Mouse (Mus musculus) neural tube, embryonic 11.5 days (tissue): ENCODE data around the gene Spen. TPM values are rescaled to one million over a fixed set of nuclear protein-coding genes. Genes with fewer than 3 reads are reported as not detected.

Source experiments
- ATAC-seq: fragments of 200-750 bp; cut with Nextera tagmentation; 2 replicates; pipeline ENCODE4 v1.8.0; 2017; ENCODE audit warnings: moderate number of reproducible peaks, mild to moderate bottlenecking, moderate TSS enrichment, moderate library complexity; ENCODE audit not compliant: insufficient read depth, low FRiP score, low TSS enrichment
- DNase-seq: peaks from one replicate; pipeline ENCODE4 v3.0.0-alpha.2; 2015; ENCODE audit warnings: low spot score
- H3K27ac ChIP-seq: fragments of 300-500 bp; sonication (generic); 2 replicates; pipeline ENCODE4 v1.5.1; 2014; ENCODE audit warnings: low read depth, mild to moderate bottlenecking, low read length
- H3K27me3 ChIP-seq: fragments of 300-500 bp; sonication (generic); 2 replicates; pipeline ENCODE4 v1.6.1; 2014; ENCODE audit warnings: mild to moderate bottlenecking, low read length, mixed read lengths; ENCODE audit not compliant: control insufficient read depth, insufficient read depth
- H3K36me3 ChIP-seq: fragments of 300-500 bp; sonication (generic); 2 replicates; pipeline ENCODE4 v1.6.1; 2014; ENCODE audit warnings: mild to moderate bottlenecking, low read length, moderate library complexity, mixed read lengths; ENCODE audit not compliant: control insufficient read depth, insufficient read depth
- H3K4me1 ChIP-seq: fragments of 300-500 bp; sonication (generic); 2 replicates; pipeline ENCODE4 v1.6.1; 2014; ENCODE audit warnings: low read length, mixed read lengths; ENCODE audit not compliant: control insufficient read depth, insufficient read depth
- H3K4me2 ChIP-seq: fragments of 300-500 bp; sonication (generic); 2 replicates; pipeline ENCODE4 v1.6.1; 2014; ENCODE audit warnings: low read depth, mild to moderate bottlenecking, moderate library complexity
- H3K4me3 ChIP-seq: fragments of 300-500 bp; sonication (generic); 2 replicates; pipeline ENCODE4 v1.5.1; 2014; ENCODE audit warnings: low read depth, low read length
- H3K9ac ChIP-seq: fragments of 300-500 bp; sonication (generic); 2 replicates; pipeline ENCODE4 v1.6.1; 2014; ENCODE audit warnings: mild to moderate bottlenecking, low read length
- H3K9me3 ChIP-seq: fragments of 300-500 bp; sonication (generic); 2 replicates; pipeline ENCODE4 v1.6.1; 2016; ENCODE audit warnings: low read length; ENCODE audit not compliant: control insufficient read depth
- WGBS: fragments of 180-500 bp; shearing (Covaris S2); extraction: QIAGEN DNeasy Blood & Tissue Kit; methylation state at CpG from one replicate; pipeline ENCODE4 v1.1.7; 2014; 5-methylcytosine and 5-hydroxymethylcytosine counted together
- polyA plus RNA-seq: library from polyadenylated mRNA; unstranded; fragments of >200 nt; fragmentation: Nextera tagmentation; extraction: Ambion mirVana; gene quantifications from 2 replicates; pipeline ENCODE4 v1.2.1, GENCODE M21; 2014

Spen gene
- 13.9 and 16.2 TPM in 2 replicates for polyA plus RNA-seq

DNA sequence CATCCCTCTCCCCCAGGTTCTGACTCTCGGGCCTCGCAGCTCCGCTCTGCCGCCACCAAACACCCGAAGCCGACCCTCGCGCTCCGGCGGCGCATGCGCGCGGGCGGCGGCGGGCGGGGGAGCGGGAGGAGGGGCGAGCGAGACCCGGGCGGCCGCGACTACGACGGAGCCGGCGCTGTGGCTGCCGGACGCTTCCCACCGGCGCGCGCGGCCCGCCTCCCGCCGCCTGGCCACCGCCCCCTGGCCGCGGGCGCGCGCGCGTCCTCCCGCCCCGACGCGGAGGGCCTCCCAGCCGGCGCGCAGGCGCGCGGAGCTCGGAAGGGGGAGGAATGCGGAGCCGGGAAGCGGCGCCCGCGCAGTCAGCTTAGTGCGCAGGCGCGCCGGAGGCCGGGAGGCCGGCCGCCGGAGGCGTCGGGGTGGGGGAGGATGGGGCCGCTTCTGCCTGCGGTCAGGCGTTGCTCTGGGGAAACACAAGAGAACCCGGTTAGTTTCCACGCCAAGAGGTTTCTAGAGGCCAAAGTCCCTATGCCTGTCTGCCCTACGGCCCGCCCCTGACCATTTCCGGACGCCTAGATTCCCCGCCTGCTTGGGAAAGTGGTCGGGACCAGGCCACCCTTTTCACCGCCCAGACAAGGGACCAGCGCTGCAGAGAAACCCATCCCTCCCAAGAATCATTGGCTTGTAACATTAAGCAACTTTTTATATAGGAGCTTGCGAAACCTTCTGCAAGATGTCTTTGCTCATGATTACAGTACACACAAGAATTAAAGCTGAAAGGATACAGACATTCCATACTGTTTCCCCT lies at the start of gene Spen:
Spen (minus strand) TSS at position 190 of the 805 bp plus-strand sequence.
- peak within 1 kb of the TSS; percentile 92 for H3K9ac ChIP-seq
- under 1% methylated on average over 71 of the region's 88 CpGs for WGBS
- H3K27me3 ChIP-seq = no peaks in the 10 kb centered on the region
- ATAC-seq (peak; percentile 49), DNase-seq (peak; percentile 98)
- no peaks in the 10 kb centered on the region for H3K9me3 ChIP-seq
- peak within 1 kb of the TSS; percentile 91 for H3K4me2 ChIP-seq
- H3K4me1 ChIP-seq = peaks cover 16% of the 10 kb centered on the region; the same call in 1 of the 2 replicates
- H3K36me3 ChIP-seq = no peaks in the 10 kb centered on the region
- H3K27ac ChIP-seq = peak within 1 kb of the TSS; percentile 93
- peak within 1 kb of the TSS; percentile 99 for H3K4me3 ChIP-seq

DNA sequence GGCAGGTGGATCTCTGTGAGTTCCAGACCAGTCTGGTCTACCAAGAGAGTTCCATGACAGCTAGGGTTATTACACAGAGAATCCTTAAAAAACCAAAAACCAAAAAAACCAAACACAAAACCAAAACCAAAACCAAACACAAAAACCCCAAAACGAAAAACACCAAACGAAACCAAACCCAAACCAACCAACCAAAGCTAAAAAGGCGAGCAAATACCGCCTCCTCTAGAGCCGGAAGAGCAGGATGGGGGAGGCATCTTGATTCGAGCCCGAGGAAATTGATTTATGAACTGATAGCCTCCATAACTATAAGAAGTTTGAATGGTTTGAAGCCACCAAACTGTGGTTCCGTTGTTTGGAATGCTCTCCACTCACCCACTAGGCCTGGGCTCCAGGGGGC lies 45.5 kb upstream of the Spen start:
- no peak for ATAC-seq

DNA sequence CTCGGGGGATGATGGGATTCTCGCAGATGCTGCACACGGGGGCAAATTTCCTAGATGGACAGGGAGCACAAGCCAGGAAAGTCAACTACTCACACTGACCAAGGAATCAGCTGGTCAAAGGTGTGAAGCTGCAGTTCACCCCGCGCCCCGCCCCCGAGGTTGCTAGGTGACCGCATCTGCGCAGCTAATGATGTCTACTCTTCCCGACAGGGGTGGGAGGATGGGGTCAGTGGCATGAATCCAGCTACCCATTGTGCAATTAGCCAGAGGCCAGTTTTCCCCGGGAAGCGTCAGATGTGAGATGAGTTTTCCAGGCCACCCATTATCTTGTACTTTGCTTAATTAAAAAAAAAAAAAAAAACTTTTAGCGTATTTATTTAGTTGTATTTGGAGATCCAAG lies 42.7 kb upstream of the Spen start:
- Histone ChIP-seq H3K27me3 (no peaks in the 10 kb centered on the region), H3K4me2 (no peak overlapping the region), H3K27ac (no peak overlapping the region), H3K9ac (no peak overlapping the region), H3K4me3 (no peak overlapping the region), H3K9me3 (no peaks in the 10 kb centered on the region), H3K36me3 (no peaks in the 10 kb centered on the region; the same call in 1 of the 2 replicates), H3K4me1 (no peaks in the 10 kb centered on the region)
- DNase-seq (no peak), ATAC-seq (no peak)
- WGBS = 82% methylated on average over 13 of the region's 13 CpGs

More for the DNA sequence above, 45.5 kb upstream of the Spen start:
- no peaks in the 10 kb centered on the region for H3K9me3 ChIP-seq
- DNase-seq = no peak
- no peak overlapping the region for H3K9ac ChIP-seq
- no peak overlapping the region for H3K4me2 ChIP-seq
- WGBS = 90% methylated on average over 8 of the region's 8 CpGs
- no peak overlapping the region for H3K27ac ChIP-seq
- no peak overlapping the region for H3K4me3 ChIP-seq
- no peaks in the 10 kb centered on the region for H3K27me3 ChIP-seq
- no peaks in the 10 kb centered on the region; the same call in 1 of the 2 replicates for H3K36me3 ChIP-seq
- no peaks in the 10 kb centered on the region for H3K4me1 ChIP-seq

DNA sequence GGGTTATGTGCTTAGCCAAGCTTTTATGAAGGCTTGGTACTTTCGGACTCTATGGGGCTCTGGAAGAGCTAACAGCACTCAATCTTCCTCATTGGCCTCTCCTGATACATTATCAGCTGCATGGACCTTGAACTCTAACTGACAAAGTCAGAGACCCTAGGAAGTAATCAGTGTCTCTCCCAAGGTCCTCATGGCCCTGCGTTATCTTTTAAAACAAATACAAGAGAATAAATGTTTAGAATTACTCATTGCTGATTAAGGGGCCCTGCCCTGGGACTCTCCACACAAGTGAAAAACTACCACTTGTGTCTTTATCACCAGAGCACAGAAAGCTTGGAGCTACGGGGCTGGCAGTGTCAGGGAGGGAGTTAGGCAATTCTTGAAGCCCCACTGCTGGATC lies 40.4 kb upstream of the Spen start:
- DNase-seq (no peak), ATAC-seq (no peak)
- H3K27ac ChIP-seq = no peak overlapping the region
- H3K4me3 ChIP-seq = no peak overlapping the region
- H3K4me1 ChIP-seq = no peaks in the 10 kb centered on the region
- 91% methylated on average over 3 of the region's 3 CpGs for WGBS
- no peak overlapping the region for H3K9ac ChIP-seq
- H3K36me3 ChIP-seq = no peaks in the 10 kb centered on the region; the same call in 1 of the 2 replicates
- H3K4me2 ChIP-seq = no peak overlapping the region
- no peaks in the 10 kb centered on the region for H3K27me3 ChIP-seq
- no peaks in the 10 kb centered on the region for H3K9me3 ChIP-seq

DNA sequence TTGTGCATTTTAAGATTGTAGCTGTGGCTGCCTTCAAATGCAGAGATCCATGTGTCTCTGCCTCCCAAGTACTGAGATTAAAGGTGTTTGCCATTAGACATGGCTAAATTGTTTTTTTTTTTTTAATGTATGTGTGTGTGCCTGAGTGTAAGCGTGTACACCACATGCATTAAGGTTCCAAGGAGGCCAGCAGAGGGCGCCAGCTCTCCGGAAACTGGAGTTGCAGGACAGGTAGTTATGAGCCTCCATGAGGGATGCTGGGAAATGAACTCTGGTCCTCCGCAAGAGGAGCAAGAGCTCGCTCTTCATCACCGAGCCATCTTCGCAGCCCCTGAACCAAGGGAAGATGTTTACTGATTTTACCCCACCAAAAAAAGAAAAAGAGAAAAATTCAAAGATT lies 38.5 kb upstream of the Spen start:
- WGBS = 95% methylated on average over 7 of the region's 7 CpGs
- Histone ChIP-seq H3K9ac (no peak overlapping the region), H3K36me3 (no peaks in the 10 kb centered on the region; the same call in 1 of the 2 replicates), H3K27ac (no peak overlapping the region), H3K27me3 (no peaks in the 10 kb centered on the region), H3K9me3 (no peaks in the 10 kb centered on the region), H3K4me3 (no peak overlapping the region), H3K4me1 (no peaks in the 10 kb centered on the region), H3K4me2 (no peak overlapping the region)
- peak; percentile 8 for DNase-seq
- no peak for ATAC-seq

DNA sequence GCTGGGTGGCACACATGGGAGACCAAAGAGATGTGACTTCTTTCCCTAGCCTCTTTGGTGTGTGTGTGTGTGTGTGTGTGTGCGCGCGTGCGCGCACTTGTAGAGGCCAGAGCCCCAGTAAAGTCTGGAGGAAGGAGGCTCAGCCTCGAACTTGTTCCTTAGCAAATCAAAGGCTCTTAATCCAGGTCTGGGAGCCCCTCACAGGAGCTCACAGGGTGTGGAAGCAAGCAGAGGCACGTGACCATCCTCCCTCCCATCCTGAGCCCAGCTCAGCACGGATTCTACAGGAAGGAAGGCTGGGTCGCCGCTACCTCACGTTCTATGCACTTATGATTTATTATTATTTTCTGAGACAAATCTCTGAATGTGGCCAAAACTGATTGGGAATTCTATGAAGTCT lies 38.0 kb upstream of the Spen start:
- H3K9ac ChIP-seq = no peak overlapping the region
- 88% methylated on average over 11 of the region's 11 CpGs for WGBS

DNA sequence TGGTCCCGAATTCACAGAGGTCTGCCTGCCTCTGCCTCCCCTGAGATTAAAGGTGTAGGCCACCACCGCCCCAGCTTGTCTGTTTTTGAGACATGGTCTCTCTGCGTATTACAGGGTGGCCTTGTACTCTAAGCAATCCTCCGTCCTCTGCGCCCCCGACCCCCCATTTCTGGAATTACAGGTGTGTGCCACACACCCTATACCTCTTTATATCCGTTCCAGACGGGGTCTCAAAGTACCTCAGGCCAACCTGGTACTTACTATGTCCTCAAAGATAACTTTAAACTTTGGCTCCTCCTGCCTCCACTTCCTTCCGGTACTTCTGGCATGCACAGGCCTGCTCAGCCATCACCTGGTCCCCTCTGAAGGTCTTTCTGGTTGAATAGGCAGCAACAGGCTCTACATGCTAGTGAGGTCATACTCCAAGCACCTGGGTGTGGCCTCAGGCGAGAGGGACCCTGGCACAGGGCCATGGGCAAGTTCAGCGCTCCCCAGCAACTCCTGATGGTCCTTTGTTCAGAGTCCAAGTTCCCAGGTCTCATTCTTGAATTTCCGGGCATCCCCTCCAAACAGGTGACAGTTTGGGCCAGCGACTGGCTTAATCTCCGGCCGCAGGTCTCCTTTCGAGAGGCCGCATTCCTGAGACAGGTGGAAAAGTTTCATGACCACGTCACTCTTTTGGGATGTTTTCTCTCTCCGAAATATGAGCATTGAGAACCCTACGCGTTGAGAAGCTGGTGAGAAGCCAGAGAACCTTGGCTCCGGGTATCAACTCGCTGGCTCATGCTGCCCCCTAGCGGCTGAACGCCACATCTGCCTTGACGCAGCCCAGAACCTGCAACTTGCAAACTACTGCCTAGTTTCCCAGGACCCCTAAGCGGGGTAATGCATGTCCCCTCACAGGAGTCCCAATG lies 36.6 kb upstream of the Spen start:
- no peak overlapping the region for H3K4me2 ChIP-seq
- no peaks in the 10 kb centered on the region for H3K9me3 ChIP-seq
- no peak overlapping the region for H3K4me3 ChIP-seq

More for the DNA sequence above, 38.0 kb upstream of the Spen start:
- H3K4me1 ChIP-seq = no peaks in the 10 kb centered on the region
- no peaks in the 10 kb centered on the region; the same call in 1 of the 2 replicates for H3K36me3 ChIP-seq
- H3K9me3 ChIP-seq = no peaks in the 10 kb centered on the region
- no peak for ATAC-seq
- DNase-seq = no peak
- H3K27ac ChIP-seq = no peak overlapping the region
- no peak overlapping the region for H3K4me2 ChIP-seq
- no peaks in the 10 kb centered on the region for H3K27me3 ChIP-seq
- H3K4me3 ChIP-seq = no peak overlapping the region

DNA sequence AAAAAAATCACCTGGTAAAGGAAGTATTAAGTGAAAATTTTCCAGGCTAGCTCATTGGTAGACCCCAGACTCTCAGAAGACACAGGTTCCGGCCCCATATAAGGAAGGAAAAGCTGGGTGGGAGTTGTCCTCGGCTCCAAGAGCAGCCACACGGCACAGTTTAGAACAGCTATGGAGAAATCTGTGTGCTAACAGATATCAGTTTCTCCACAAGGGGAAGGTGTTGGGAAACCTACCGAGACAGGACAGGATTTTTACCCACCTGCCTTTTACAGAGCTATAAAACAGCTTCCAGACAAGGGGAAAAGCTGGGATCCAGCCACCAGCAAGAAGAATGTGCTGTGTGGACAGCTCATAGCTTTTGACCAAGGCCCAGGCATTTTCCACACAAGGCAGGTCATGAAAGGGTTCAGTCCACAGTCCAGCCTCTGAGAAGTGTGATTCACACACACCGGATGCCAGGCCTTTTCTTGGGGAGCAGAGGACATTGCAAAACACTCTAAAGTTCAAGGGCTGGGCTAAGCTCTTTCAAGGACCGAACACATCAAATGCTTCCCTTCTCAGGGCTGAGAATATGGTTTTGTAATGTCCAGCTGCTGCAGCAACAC lies 35.1 kb upstream of the Spen start:
- H3K27ac ChIP-seq = no peak overlapping the region
- no peak overlapping the region for H3K4me3 ChIP-seq
- H3K36me3 ChIP-seq = no peaks in the 10 kb centered on the region; the same call in 1 of the 2 replicates
- H3K4me1 ChIP-seq = no peaks in the 10 kb centered on the region
- no peaks in the 10 kb centered on the region for H3K9me3 ChIP-seq
- no peak for DNase-seq
- H3K4me2 ChIP-seq = no peak overlapping the region
- no peaks in the 10 kb centered on the region for H3K27me3 ChIP-seq
- H3K9ac ChIP-seq = no peak overlapping the region
- WGBS = 81% methylated on average over 6 of the region's 6 CpGs
- no peak for ATAC-seq

More for the DNA sequence above, 36.6 kb upstream of the Spen start:
- Histone ChIP-seq H3K27me3 (no peaks in the 10 kb centered on the region), H3K9ac (no peak overlapping the region), H3K36me3 (no peaks in the 10 kb centered on the region; the same call in 1 of the 2 replicates), H3K27ac (no peak overlapping the region), H3K4me1 (no peaks in the 10 kb centered on the region)
- 46% methylated on average over 27 of the region's 27 CpGs for WGBS
- ATAC-seq = peak; percentile 41; the same call in 1 of the 2 replicates
- DNase-seq = peak; percentile 85
